Mouse (Mus musculus): ENCODE results near the gene Nipal1. TPM values are rescaled to one million over a fixed set of nuclear protein-coding genes. Genes with fewer than 3 reads are reported as not detected.

The Nipal1 gene
- polyA plus RNA-seq, 1 experiment from 2014 or later: 2.9 TPM

DNA sequence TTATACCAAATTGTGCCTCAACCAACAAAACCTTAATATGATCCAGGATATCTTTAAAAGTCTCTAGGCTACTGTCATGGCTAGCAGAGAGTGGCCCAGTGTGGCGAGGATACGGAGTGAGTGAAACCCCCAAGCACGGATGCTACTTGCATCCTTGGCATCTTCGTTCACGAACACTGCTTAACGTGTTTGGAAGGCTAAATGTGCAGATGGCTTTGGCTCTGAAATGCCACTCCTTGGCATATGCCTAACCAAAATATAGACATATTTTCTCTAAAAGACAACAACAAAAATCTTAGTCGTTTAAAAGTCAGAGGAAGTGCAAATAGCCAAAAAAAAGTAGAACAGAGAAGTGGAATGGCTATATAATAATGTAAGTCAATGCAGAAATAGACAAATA lies 42.0 kb downstream of the Nipal1 start:
- H3K36me3 ChIP-seq (ENCODE audit: control insufficient read depth, insufficient read depth, low read length): no peaks in the 10 kb centered on the region
- no peaks in the 10 kb centered on the region for H3K4me1 ChIP-seq (replicated peaks; ENCODE audit: control insufficient read depth, insufficient read depth, low read length)
- H3K9me3 ChIP-seq (ENCODE audit: control insufficient read depth, low read length): no peaks in the 10 kb centered on the region
- no peak overlapping the region for H3K9ac ChIP-seq (ENCODE audit: low read length)
- H3K27me3 ChIP-seq (ENCODE audit: control insufficient read depth, insufficient read depth, low read depth, low read length): no peaks in the 10 kb centered on the region
- no peak overlapping the region for H3K4me2 ChIP-seq (ENCODE audit: low read depth, low read length)
- ATAC-seq (ENCODE audit: low read depth): no peak
- H3K27ac ChIP-seq (ENCODE audit: low read length): no peak overlapping the region
- no peak overlapping the region for H3K4me3 ChIP-seq (ENCODE audit: low read length)
- 91% methylated on average over 7 of the region's 7 CpGs for WGBS

DNA sequence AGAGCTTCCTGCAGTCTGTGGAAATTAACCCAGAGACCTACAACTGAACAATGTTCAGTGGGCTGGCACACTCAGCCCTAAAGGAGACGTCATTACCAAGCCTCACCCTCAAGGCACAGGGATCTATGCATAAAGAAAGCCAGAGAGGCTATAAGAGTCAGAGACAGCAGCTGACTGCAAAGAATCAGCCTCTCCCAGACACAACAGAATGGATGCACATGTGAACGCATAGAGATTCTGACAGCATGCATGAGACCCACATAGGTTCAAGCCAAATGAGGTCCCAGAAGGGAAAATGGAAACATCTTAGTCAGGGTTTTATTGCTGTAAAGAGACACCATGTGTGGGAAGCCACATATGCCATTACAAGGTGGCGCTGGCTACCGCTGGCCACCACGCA lies 42.9 kb downstream of the Nipal1 start:
- Histone ChIP-seq H3K9ac (ENCODE audit: low read length) (no peak overlapping the region), H3K27me3 (ENCODE audit: control insufficient read depth, insufficient read depth, low read depth, low read length) (no peaks in the 10 kb centered on the region), H3K4me2 (ENCODE audit: low read depth, low read length) (no peak overlapping the region), H3K36me3 (ENCODE audit: control insufficient read depth, insufficient read depth, low read length) (no peaks in the 10 kb centered on the region), H3K9me3 (ENCODE audit: control insufficient read depth, low read length) (no peaks in the 10 kb centered on the region), H3K4me1 (replicated peaks; ENCODE audit: control insufficient read depth, insufficient read depth, low read length) (no peaks in the 10 kb centered on the region), H3K27ac (ENCODE audit: low read length) (no peak overlapping the region), H3K4me3 (ENCODE audit: low read length) (no peak overlapping the region)
- no peak for ATAC-seq (ENCODE audit: low read depth)
- WGBS: 89% methylated on average over 5 of the region's 5 CpGs

DNA sequence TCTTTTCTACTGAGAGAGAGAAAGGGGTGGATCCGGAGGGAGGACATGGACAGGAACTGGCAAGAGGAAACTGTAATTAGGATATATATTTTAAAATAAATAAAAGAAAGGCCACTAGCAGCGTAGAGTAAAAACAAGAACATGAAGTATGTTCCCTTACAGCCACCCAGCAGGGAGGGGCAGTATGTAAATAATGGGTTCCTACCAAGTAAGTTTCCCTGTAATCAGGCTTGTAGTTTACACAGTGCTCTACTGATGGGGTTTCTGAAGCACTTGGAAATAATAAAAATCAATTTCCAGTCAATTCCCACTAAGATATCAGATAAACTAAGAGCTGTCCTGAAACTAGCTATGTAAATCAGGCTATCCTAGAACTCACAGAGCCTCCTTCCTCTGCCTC lies 47.1 kb downstream of the Nipal1 start:
- Histone ChIP-seq H3K9me3 (ENCODE audit: control insufficient read depth, low read length) (no peaks in the 10 kb centered on the region), H3K27me3 (ENCODE audit: control insufficient read depth, insufficient read depth, low read depth, low read length) (no peaks in the 10 kb centered on the region), H3K4me1 (replicated peaks; ENCODE audit: control insufficient read depth, insufficient read depth, low read length) (0 out of 2 replicates have a peak, but pooled peaks cover 4% of the 10 kb centered on the region), H3K9ac (ENCODE audit: low read length) (no peak overlapping the region), H3K27ac (ENCODE audit: low read length) (no peak overlapping the region), H3K4me3 (ENCODE audit: low read length) (no peak overlapping the region), H3K4me2 (ENCODE audit: low read depth, low read length) (no peak overlapping the region), H3K36me3 (ENCODE audit: control insufficient read depth, insufficient read depth, low read length) (no peaks in the 10 kb centered on the region)
- no peak for ATAC-seq (ENCODE audit: low read depth)
- 36% methylated on average over 2 of the region's 2 CpGs for WGBS

DNA sequence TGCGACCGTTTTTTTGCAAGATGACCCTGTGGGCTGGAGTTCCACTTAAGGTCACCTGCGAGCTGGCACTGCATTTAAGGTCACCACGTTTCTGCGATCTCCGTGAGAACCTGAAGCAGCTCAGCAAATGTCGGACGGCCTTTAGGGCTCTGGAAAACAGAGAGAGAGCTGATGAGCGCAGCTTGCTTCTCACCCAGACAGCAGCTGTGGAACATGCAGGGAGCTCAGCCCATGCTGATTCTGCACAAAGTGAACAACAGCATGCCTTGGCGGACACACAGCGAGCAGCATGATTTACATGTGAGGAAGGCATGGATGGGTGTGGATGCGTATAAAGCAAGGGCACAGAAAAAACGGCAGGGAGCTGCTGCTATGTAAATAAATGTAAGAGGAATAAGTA lies 48.9 kb downstream of the Nipal1 start:
- Histone ChIP-seq H3K9me3 (ENCODE audit: control insufficient read depth, low read length) (no peaks in the 10 kb centered on the region), H3K4me2 (ENCODE audit: low read depth, low read length) (no peak overlapping the region), H3K27me3 (ENCODE audit: control insufficient read depth, insufficient read depth, low read depth, low read length) (no peaks in the 10 kb centered on the region), H3K4me1 (replicated peaks; ENCODE audit: control insufficient read depth, insufficient read depth, low read length) (0 out of 2 replicates have a peak, but pooled peaks cover 4% of the 10 kb centered on the region), H3K4me3 (ENCODE audit: low read length) (no peak overlapping the region), H3K9ac (ENCODE audit: low read length) (no peak overlapping the region), H3K36me3 (ENCODE audit: control insufficient read depth, insufficient read depth, low read length) (no peaks in the 10 kb centered on the region), H3K27ac (ENCODE audit: low read length) (no peak overlapping the region)
- WGBS: 61% methylated on average over 13 of the region's 13 CpGs
- no peak for ATAC-seq (ENCODE audit: low read depth)

DNA sequence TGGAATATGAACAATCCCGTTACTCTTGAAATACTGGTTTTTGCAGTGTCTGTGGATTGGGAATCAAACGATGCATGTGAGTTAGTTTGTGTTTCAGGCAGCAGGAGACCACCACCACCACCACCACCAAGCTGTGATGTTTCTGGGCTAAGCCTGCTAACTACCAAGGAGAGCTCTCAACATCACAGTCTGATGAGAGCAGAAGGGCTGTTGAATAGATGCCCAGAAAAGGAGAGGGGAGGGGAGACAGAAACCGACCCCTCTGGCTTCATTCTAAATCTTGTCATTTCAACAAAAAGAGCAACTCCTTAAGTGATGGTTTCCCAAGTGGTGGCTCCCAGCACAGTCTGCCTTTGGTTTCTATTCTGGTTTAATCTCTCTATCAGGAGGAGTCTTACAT lies 50.7 kb downstream of the Nipal1 start:
- Histone ChIP-seq H3K27ac (ENCODE audit: low read length) (no peak overlapping the region), H3K27me3 (ENCODE audit: control insufficient read depth, insufficient read depth, low read depth, low read length) (no peaks in the 10 kb centered on the region), H3K9ac (ENCODE audit: low read length) (no peak overlapping the region), H3K9me3 (ENCODE audit: control insufficient read depth, low read length) (no peaks in the 10 kb centered on the region), H3K4me3 (ENCODE audit: low read length) (no peak overlapping the region), H3K4me2 (ENCODE audit: low read depth, low read length) (no peak overlapping the region), H3K4me1 (replicated peaks; ENCODE audit: control insufficient read depth, insufficient read depth, low read length) (0 out of 2 replicates have a peak, but pooled peaks cover 4% of the 10 kb centered on the region), H3K36me3 (ENCODE audit: control insufficient read depth, insufficient read depth, low read length) (no peaks in the 10 kb centered on the region)
- 53% methylated on average over 3 of the region's 3 CpGs for WGBS
- ATAC-seq (ENCODE audit: low read depth): no peak

DNA sequence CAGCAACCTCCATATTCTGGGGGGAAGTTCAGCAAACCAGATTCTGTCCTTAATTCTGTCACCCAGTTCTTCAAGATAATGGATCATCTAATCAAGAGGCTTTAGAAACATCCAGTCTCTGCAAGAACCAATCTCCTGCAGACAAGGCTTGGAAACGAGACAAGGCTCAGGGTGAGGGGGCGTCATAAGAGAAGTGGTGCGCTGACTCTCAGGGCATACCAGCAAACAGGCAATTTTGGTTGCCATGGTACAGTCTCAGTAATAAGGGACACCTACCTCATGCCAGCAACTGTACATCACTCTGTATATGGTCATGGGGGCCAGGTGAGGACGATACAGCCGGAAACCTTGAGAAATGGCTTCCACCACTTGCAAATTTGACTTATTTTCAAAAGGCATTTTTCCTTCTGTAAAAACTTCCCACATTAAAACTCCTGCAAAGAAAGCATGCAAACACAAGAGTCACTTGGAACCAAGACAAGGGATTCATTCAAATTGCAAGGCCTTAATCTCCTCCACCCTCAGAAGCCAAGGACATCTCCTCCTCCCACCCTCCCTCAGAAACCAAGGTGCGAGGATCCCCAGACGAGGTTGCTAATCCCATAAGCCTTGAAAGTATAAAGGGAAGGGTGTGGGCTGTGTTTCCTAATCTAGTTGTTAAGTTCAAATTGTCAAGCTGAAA lies 51.4 kb downstream of the Nipal1 start:
- no peak overlapping the region for H3K27ac ChIP-seq (ENCODE audit: low read length)
- H3K4me2 ChIP-seq (ENCODE audit: low read depth, low read length): no peak overlapping the region
- H3K36me3 ChIP-seq (ENCODE audit: control insufficient read depth, insufficient read depth, low read length): no peaks in the 10 kb centered on the region
- H3K27me3 ChIP-seq (ENCODE audit: control insufficient read depth, insufficient read depth, low read depth, low read length): no peaks in the 10 kb centered on the region
- H3K9ac ChIP-seq (ENCODE audit: low read length): no peak overlapping the region
- 0 out of 2 replicates have a peak, but pooled peaks cover 4% of the 10 kb centered on the region for H3K4me1 ChIP-seq (replicated peaks; ENCODE audit: control insufficient read depth, insufficient read depth, low read length)
- no peaks in the 10 kb centered on the region for H3K9me3 ChIP-seq (ENCODE audit: control insufficient read depth, low read length)
- H3K4me3 ChIP-seq (ENCODE audit: low read length): no peak overlapping the region
- ATAC-seq (ENCODE audit: low read depth): no peak
- WGBS: 68% methylated on average over 7 of the region's 7 CpGs

DNA sequence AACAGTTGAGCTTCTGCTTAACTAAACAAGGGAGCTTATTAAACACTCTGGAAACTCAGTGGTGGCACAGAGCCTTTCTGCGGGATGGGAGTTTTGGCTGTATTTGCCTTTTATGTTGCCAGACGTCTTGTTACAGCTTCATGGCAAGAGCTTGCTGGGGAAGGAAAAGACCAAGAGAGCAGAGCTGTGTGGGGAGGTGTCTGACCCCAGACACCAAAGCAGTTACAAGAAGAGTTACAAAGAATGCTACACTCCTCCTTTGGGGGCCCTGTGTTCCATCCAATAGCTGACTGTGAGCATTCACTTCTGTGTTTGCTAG lies 51.9 kb downstream of the Nipal1 start:
- Histone ChIP-seq H3K4me3 (ENCODE audit: low read length) (no peak overlapping the region), H3K27me3 (ENCODE audit: control insufficient read depth, insufficient read depth, low read depth, low read length) (no peaks in the 10 kb centered on the region), H3K36me3 (ENCODE audit: control insufficient read depth, insufficient read depth, low read length) (no peaks in the 10 kb centered on the region), H3K4me2 (ENCODE audit: low read depth, low read length) (no peak overlapping the region), H3K4me1 (replicated peaks; ENCODE audit: control insufficient read depth, insufficient read depth, low read length) (0 out of 2 replicates have a peak, but pooled peaks cover 4% of the 10 kb centered on the region), H3K9me3 (ENCODE audit: control insufficient read depth, low read length) (no peaks in the 10 kb centered on the region), H3K27ac (ENCODE audit: low read length) (no peak overlapping the region), H3K9ac (ENCODE audit: low read length) (no peak overlapping the region)
- WGBS: 39% methylated on average over 2 of the region's 2 CpGs
- ATAC-seq (ENCODE audit: low read depth): no peak

DNA sequence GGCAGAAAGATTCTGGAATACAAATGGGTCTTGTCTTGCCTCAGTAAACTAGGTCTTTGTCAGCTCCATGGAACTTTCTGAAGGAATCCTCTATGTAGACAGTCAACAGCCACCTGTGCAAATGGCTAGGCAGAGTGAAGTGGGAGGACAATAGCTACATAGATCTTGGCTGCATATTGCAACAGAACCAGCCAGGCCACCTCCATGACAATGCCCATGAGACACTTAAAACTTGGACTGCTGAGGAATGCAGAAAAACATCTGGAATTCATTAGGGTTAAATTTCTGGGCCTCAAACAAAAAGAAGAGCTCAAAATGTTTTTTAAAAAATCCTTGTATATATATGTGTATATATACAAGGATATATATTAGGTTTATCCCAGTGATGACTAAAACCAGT lies 54.6 kb downstream of the Nipal1 start:
- Histone ChIP-seq H3K36me3 (ENCODE audit: control insufficient read depth, insufficient read depth, low read length) (no peaks in the 10 kb centered on the region), H3K9ac (ENCODE audit: low read length) (no peak overlapping the region), H3K4me3 (ENCODE audit: low read length) (no peak overlapping the region)

DNA sequence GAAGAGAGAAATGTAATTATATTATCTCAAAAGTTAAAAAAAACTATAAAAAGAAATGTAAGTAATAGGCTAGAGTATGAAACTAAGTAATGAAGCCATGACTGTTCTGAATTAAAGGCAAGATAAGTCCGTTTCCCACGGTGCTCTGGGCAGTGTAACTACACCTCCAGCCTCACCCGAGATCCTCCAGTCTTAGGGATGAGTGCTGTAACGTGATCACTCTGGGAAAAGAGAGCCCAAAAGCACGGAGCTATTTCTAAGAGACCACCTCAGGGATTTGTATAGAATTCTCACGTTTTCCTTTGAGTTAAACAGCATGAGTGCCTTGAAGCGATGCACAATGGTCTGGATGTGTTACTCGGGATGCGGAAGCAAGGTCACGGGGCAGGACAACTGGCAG lies 58.5 kb downstream of the Nipal1 start:
- no peak overlapping the region for H3K9ac ChIP-seq (ENCODE audit: low read length)
- H3K4me2 ChIP-seq (ENCODE audit: low read depth, low read length): no peak overlapping the region
- H3K27ac ChIP-seq (ENCODE audit: low read length): no peak overlapping the region
- H3K4me1 ChIP-seq (replicated peaks; ENCODE audit: control insufficient read depth, insufficient read depth, low read length): no peaks in the 10 kb centered on the region
- 57% methylated on average over 10 of the region's 10 CpGs for WGBS
- H3K9me3 ChIP-seq (ENCODE audit: control insufficient read depth, low read length): no peaks in the 10 kb centered on the region
- H3K27me3 ChIP-seq (ENCODE audit: control insufficient read depth, insufficient read depth, low read depth, low read length): no peaks in the 10 kb centered on the region
- H3K36me3 ChIP-seq (ENCODE audit: control insufficient read depth, insufficient read depth, low read length): no peaks in the 10 kb centered on the region
- no peak overlapping the region for H3K4me3 ChIP-seq (ENCODE audit: low read length)
- no peak for ATAC-seq (ENCODE audit: low read depth)

More for the DNA sequence above, 54.6 kb downstream of the Nipal1 start:
- no peak overlapping the region for H3K27ac ChIP-seq (ENCODE audit: low read length)
- ATAC-seq (ENCODE audit: low read depth): no peak
- H3K9me3 ChIP-seq (ENCODE audit: control insufficient read depth, low read length): no peaks in the 10 kb centered on the region
- H3K4me2 ChIP-seq (ENCODE audit: low read depth, low read length): no peak overlapping the region
- 0 out of 2 replicates have a peak, but pooled peaks cover 4% of the 10 kb centered on the region for H3K4me1 ChIP-seq (replicated peaks; ENCODE audit: control insufficient read depth, insufficient read depth, low read length)
- H3K27me3 ChIP-seq (ENCODE audit: control insufficient read depth, insufficient read depth, low read depth, low read length): no peaks in the 10 kb centered on the region

DNA sequence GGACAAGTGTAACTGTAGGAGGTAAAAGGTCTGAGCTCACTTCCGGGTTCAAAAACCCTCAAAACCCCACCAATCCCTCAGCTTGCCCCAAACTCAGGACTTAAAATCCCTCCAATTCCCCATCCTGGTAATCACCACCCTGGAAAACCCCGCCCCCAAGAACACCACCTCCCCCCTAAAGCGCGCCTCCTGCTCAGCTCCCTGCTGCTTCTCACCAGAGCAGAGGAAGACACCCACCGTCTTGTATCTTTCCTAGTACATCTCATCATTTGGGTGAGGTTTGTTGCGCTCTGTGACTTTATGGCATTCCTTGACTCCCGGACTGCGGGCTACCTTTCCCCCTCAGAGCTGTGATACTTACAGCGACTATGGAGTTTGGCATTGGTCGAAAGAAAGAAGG lies 59.1 kb downstream of the Nipal1 start:
- no peak for ATAC-seq (ENCODE audit: low read depth)
- H3K9me3 ChIP-seq (ENCODE audit: control insufficient read depth, low read length): no peaks in the 10 kb centered on the region
- no peak overlapping the region for H3K4me2 ChIP-seq (ENCODE audit: low read depth, low read length)
- no peak overlapping the region for H3K4me3 ChIP-seq (ENCODE audit: low read length)
- no peaks in the 10 kb centered on the region for H3K4me1 ChIP-seq (replicated peaks; ENCODE audit: control insufficient read depth, insufficient read depth, low read length)
- no peak overlapping the region for H3K9ac ChIP-seq (ENCODE audit: low read length)
- no peaks in the 10 kb centered on the region for H3K36me3 ChIP-seq (ENCODE audit: control insufficient read depth, insufficient read depth, low read length)
- no peaks in the 10 kb centered on the region for H3K27me3 ChIP-seq (ENCODE audit: control insufficient read depth, insufficient read depth, low read depth, low read length)
- WGBS: 61% methylated on average over 10 of the region's 10 CpGs
- no peak overlapping the region for H3K27ac ChIP-seq (ENCODE audit: low read length)

All from lung, embryonic 16.5 days (tissue).